Mouse (Mus musculus) embryonic fibroblast, embryonic 13.5 days (primary cell): ENCODE measurements at regions not wholly inside any gene's neighbourhood (a gene's known extent, or its start where the extent isn't known, plus 50 kb on each side); places are given as distances from the start of the nearest gene placed in this dataset.

Experiments
- H3K27ac ChIP-seq: 2 replicates; pipeline ENCODE4 v1.5.1; 2012; ENCODE audit warnings: low read length, control low read depth, inconsistent platforms; ENCODE audit not compliant: insufficient read depth
- H3K4me1 ChIP-seq: 2 replicates; pipeline ENCODE4 v1.6.1; 2011; ENCODE audit warnings: low read length; ENCODE audit not compliant: control insufficient read depth, insufficient read depth
- H3K4me3 ChIP-seq: 2 replicates; pipeline ENCODE4 v1.5.1; 2011; ENCODE audit warnings: mild to moderate bottlenecking, control low read depth, low read length; ENCODE audit not compliant: insufficient read depth
- CTCF ChIP-seq: IDR thresholded peaks from 2 replicates; pipeline ENCODE4 v1.5.1; 2011; ENCODE audit warnings: mild to moderate bottlenecking, control low read depth, low read length, moderate library complexity, borderline replicate concordance; ENCODE audit not compliant: insufficient read depth
- POLR2A ChIP-seq: IDR thresholded peaks from 2 replicates; pipeline ENCODE4 v1.6.1; 2011; ENCODE audit warnings: low read depth, mild to moderate bottlenecking, control low read depth, low read length, moderate library complexity

DNA sequence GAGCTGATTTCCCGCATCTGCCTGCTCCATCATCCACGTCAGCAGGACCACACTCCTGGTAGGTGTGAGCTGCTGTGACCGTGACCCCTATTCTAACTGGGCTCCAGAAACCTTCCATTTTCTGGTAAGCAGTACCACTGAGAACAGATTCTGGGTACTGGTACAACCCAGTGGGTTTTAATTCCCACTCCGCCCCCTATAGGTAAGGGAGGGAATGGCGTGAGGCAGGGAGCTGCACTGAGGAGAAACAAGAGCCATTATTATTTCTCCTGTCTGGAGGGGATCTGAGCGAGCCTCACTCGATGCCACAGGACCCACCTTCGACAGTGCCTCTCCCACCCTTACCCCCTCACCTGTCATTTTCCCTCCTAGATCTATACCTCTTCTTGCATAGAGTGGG is 493.3 kb downstream of the Med13l start:
- TF ChIP-seq POLR2A (no peak), CTCF (no peak)
- Histone ChIP-seq H3K27ac (no peak overlapping the region), H3K4me3 (no peak overlapping the region), H3K4me1 (no peaks in the 10 kb centered on the region)

DNA sequence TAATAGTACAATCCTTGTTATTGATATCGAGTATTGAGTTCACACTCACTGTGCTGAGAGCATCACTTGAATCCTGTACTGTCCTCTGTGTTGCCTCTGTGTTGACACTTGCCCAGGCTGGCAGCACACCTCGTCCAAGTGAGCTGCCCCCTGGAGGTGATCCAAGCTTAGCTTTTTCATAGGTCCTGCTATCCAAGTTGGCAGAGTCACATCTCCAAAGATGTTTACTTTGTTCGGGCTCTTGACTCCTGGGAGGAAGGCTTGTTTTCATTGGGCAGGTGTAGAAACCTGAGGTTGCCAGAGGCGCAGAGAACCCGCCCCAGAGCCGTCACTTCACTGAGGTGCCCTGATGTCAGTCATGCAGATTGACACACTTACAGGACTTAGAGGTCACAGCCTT is 493.9 kb downstream of the Med13l start:
- TF ChIP-seq CTCF: no peak
- no peak for TF ChIP-seq POLR2A
- Histone ChIP-seq H3K4me3 (no peak overlapping the region), H3K4me1 (no peaks in the 10 kb centered on the region), H3K27ac (no peak overlapping the region)

DNA sequence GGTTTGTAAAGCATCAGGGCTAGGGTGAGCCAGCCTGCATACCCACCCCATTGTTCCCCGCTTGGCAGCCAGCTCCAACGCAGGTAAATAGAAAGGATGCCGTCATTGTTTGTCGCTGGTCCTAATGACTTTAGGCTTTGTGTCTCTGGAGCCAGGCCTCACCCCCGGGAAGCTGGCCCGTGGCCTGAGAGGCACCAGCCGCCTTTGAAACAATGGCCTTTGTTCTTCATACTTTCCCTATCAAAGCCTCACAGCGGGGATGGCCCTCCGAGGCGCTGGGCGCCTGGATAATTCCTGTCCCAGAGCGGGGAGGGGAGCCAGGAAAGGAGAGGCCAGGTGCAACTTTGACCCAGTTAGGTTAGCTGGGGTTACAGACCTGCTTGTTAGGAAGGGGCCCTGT is 495.0 kb downstream of the Med13l start:
- H3K4me1 ChIP-seq: no peaks in the 10 kb centered on the region
- no peak overlapping the region for H3K4me3 ChIP-seq
- TF ChIP-seq POLR2A (no peak), CTCF (no peak)
- H3K27ac ChIP-seq: no peak overlapping the region

DNA sequence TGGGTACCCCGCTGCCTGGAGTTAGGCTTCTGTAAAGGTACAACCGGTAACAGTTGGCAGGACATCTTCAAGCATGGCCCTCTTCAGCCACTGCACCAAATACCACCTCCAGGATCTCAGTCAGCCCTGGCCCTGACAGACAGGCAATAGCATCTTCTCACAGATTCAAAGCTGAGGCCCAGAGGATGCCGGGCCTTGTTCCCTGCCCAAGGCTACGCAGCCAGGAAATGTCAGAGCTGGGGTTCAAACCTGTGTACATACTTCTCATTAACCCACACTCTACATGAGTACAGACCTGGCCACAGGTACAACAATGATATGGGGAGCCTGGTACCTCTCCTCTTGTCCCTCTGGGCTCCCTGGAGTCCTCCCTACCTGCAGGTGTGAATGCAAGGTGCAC is 497.3 kb downstream of the Med13l start:
- Histone ChIP-seq H3K4me3 (no peak overlapping the region), H3K4me1 (no peaks in the 10 kb centered on the region), H3K27ac (no peak overlapping the region)
- TF ChIP-seq POLR2A (no peak), CTCF (no peak)

DNA sequence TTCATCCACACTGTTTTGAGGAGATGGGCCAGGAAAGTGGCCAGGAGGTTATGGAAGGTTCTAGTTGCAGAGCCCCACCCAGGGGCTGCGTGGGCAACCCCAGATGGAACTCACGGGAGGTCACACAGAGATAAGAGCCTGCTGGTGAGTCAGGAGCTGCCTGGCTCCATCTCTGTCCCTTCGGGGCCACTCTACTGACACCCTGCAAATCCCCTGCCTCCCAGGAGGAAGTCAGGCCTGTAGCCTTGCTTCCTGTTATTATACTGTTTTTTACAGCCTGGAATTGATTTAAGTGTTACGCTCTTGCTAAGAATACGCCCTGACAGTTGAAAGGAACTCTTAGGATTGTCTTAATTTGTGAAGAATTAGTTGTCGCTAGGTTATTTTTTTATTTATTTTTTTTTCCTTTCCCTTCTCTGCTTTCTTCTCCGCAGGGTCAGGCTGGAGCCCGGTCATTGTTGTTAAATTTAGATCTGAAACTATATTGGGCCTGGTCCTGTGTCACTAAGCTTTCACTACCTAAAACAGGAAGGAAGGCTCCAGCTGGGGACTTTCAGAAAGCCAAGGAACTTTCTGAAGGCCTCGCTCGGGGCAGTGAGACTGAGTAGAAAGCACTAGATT is 497.9 kb downstream of the Med13l start:
- no peaks in the 10 kb centered on the region for H3K4me1 ChIP-seq
- no peak for TF ChIP-seq CTCF
- TF ChIP-seq POLR2A: no peak
- H3K4me3 ChIP-seq: no peak overlapping the region
- no peak overlapping the region for H3K27ac ChIP-seq

DNA sequence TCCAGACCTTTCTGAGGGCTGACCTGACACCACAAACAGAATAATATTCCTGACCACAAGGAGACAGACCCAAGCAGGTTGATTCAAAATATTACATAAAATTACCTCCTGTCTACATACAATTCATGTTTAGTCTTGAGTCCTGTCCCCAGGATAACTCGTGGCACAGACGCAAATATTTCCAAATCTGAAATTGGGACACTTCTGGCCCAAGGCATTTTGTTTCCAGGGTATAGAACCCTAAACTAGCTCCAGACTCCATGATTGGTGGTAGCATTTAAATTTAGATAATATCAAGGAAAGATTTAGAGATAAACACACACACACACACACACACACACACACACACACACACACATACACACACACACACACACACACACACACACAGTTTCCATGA is 498.7 kb downstream of the Med13l start:
- no peaks in the 10 kb centered on the region for H3K4me1 ChIP-seq
- TF ChIP-seq CTCF (no peak), POLR2A (no peak)
- H3K4me3 ChIP-seq: no peak overlapping the region
- no peak overlapping the region for H3K27ac ChIP-seq

DNA sequence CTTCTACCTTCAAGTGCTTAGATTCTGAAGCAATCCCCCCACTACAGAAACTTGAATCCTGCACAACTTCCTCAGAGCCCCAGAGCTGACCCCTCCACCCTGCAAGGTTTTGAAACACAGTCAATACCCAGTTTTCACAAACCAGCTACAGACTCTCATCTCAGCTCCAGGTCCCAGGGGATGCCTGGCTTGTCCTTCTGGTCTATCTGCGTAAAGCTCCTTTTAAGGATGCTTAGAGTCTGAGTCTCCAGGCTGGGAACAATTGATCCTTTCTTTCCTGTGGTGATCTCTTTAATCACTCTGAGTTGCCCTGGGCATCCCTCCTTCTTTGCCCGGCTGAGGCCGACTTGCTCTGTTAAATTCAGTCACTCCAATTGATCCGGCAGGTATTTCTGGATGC is 500.4 kb downstream of the Med13l start:
- no peak for TF ChIP-seq CTCF
- no peak for TF ChIP-seq POLR2A
- Histone ChIP-seq H3K4me3 (no peak overlapping the region), H3K27ac (no peak overlapping the region)

DNA sequence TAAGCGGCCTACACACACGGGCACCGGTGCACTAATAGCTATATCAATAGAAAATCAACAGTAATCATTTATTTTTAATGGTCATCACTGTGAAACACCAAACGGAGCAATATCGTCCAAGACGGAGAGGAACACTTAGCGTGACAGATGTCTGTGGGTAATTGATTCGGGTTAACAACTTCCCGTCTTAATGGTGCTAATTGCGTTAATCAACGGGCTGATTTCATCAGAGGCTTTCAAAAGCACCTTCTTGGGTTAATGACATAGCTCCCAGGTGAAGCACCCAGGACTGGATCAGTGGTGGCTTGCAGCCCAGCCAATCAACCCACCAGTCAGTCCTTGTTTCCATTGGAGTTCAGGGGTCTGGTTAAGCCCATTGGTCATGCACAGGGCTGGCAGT is 502.0 kb downstream of the Med13l start:
- Histone ChIP-seq H3K4me1 (no peaks in the 10 kb centered on the region), H3K4me3 (no peak overlapping the region), H3K27ac (no peak overlapping the region)
- TF ChIP-seq POLR2A (no peak), CTCF (no peak)

More for the DNA sequence above, 500.4 kb downstream of the Med13l start:
- H3K4me1 ChIP-seq: no peaks in the 10 kb centered on the region

DNA sequence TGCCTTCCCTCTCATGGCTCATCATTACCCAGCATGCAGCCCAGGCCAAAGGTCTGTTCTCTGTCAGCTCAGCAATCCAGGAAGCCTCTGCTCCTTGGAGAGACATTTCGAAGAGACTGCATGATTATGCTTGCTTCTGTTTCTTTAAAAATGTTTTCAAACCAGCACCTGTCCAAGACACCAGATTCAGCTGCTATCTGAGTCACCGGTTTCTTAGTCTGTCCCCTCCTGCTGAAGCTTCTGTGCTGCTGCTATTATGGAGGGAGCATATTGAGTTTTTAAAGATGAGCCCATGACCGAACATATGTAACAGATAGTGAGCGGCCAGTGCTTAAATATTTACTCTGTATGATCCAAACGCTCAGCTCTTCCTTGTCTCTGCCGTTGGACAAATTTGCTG is 506.2 kb downstream of the Med13l start:
- H3K4me1 ChIP-seq: no peaks in the 10 kb centered on the region
- no peak overlapping the region for H3K4me3 ChIP-seq
- no peak overlapping the region for H3K27ac ChIP-seq
- TF ChIP-seq POLR2A (no peak), CTCF (no peak)

DNA sequence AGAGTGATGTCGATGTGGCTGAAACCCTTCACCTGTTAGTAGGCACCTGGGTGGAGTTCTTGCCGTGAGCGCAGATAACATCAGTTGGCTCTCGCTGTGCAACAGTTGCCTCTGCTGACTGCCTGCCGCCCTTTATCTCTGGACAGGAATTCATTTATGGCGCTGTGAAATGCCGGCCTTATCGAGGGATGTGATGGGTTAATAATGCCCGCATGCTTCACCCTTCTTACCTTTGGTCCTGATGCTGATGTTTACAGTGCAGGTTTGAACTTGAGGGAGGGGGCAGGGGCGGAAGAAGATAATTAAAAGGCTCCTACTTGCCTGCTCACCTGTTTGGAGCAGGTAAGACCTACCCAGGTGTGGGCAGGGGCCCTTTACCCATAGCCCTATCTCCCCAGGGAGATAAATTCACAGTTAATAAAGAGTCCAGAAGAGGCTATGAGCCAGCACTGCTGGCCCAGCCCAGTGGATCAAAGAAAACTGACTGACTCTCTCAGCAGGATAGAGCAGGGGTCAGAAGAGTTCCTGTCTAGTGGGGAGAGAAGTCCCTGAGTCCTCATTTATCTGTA is 509.4 kb downstream of the Med13l start:
- no peak overlapping the region for H3K4me3 ChIP-seq
- H3K27ac ChIP-seq: no peak overlapping the region
- TF ChIP-seq POLR2A (no peak), CTCF (no peak)
- H3K4me1 ChIP-seq: no peaks in the 10 kb centered on the region
